Mouse (Mus musculus) erythroblast, embryonic 14.5 days (primary cell): ENCODE measurements around the gene Src. TPM values are rescaled to one million over a fixed set of nuclear protein-coding genes. Genes with fewer than 3 reads are reported as not detected.

Experiments
- H3K27me3 ChIP-seq: 2 replicates; pipeline ENCODE4 v1.6.1; 2012; ENCODE audit warnings: inconsistent platforms; ENCODE audit not compliant: control insufficient read depth
- H3K36me3 ChIP-seq: 2 replicates; pipeline ENCODE4 v1.6.1; 2012; ENCODE audit warnings: mild to moderate bottlenecking, inconsistent platforms; ENCODE audit not compliant: control insufficient read depth
- H3K4me1 ChIP-seq: 2 replicates; pipeline ENCODE4 v1.6.1; 2012; ENCODE audit warnings: inconsistent platforms; ENCODE audit not compliant: control insufficient read depth
- H3K4me3 ChIP-seq: replicated peaks from 2 replicates; pipeline ENCODE3; 2012; ENCODE audit warnings: moderate library complexity, mild to moderate bottlenecking, inconsistent platforms
- H3K9me3 ChIP-seq: 2 replicates; pipeline ENCODE4 v1.6.1; 2012; ENCODE audit warnings: low read length, inconsistent platforms, mixed read lengths; ENCODE audit not compliant: control insufficient read depth
- GATA1 ChIP-seq: IDR thresholded peaks from 2 replicates; pipeline ENCODE4 v1.6.1; 2012; ENCODE audit warnings: low read length, inconsistent platforms, mixed read lengths
- TAL1 ChIP-seq: IDR thresholded peaks from 3 replicates; pipeline ENCODE4 v1.6.1; 2012; ENCODE audit warnings: low read length, inconsistent platforms, mixed read lengths
- polyA plus RNA-seq: library from polyadenylated mRNA; stranded (reverse); fragments of >175 nt; gene quantifications from 2 replicates; pipeline ENCODE4 v1.2.3, GENCODE M21; 2012

Gene Src
- polyA plus RNA-seq, 1 experiment: 0.08 TPM

- H3K4me1 ChIP-seq: no peaks in the 10 kb centered on the region; the same call in 1 of the 2 replicates
- TF ChIP-seq GATA1: no peak
- TF ChIP-seq TAL1: no peak
- no peak overlapping the region for H3K4me3 ChIP-seq
- no peaks in the 10 kb centered on the region for H3K27me3 ChIP-seq
- no peaks in the 10 kb centered on the region for H3K9me3 ChIP-seq
- no peaks in the 10 kb centered on the region; the same call in 1 of the 2 replicates for H3K36me3 ChIP-seq
Observed at GRCm38 (mm10) chr2:157463887-157464745, 45.9 kb downstream of the Src start.

GRCm38 (mm10) chr2:157464746-157465126, 46.5 kb downstream of the Src start:
- Histone ChIP-seq H3K4me3 (no peak overlapping the region), H3K36me3 (no peaks in the 10 kb centered on the region; the same call in 1 of the 2 replicates), H3K27me3 (no peaks in the 10 kb centered on the region), H3K9me3 (no peaks in the 10 kb centered on the region), H3K4me1 (no peaks in the 10 kb centered on the region; the same call in 1 of the 2 replicates)
- TF ChIP-seq GATA1 (no peak), TAL1 (no peak)

- Histone ChIP-seq H3K4me3 (no peak overlapping the region), H3K4me1 (no peaks in the 10 kb centered on the region; the same call in 1 of the 2 replicates), H3K36me3 (no peaks in the 10 kb centered on the region; the same call in 1 of the 2 replicates), H3K27me3 (no peaks in the 10 kb centered on the region), H3K9me3 (no peaks in the 10 kb centered on the region)
- TF ChIP-seq TAL1 (no peak), GATA1 (no peak)
Observed at GRCm38 (mm10) chr2:157466836-157467235, 48.6 kb downstream of the Src start.

- Histone ChIP-seq H3K36me3 (no peaks in the 10 kb centered on the region; the same call in 1 of the 2 replicates), H3K4me3 (no peak overlapping the region), H3K4me1 (no peaks in the 10 kb centered on the region), H3K9me3 (no peaks in the 10 kb centered on the region), H3K27me3 (no peaks in the 10 kb centered on the region)
- TF ChIP-seq GATA1 (no peak), TAL1 (no peak)
Observed at GRCm38 (mm10) chr2:157468130-157468796, 50.0 kb downstream of the Src start.

- H3K36me3 ChIP-seq: no peaks in the 10 kb centered on the region; the same call in 1 of the 2 replicates
- H3K4me3 ChIP-seq: no peak overlapping the region
- TF ChIP-seq GATA1 (no peak), TAL1 (no peak)
- no peaks in the 10 kb centered on the region for H3K4me1 ChIP-seq
- H3K27me3 ChIP-seq: no peaks in the 10 kb centered on the region
- no peaks in the 10 kb centered on the region for H3K9me3 ChIP-seq
Observed at GRCm38 (mm10) chr2:157471292-157471691, 53.0 kb downstream of the Src start.

GRCm38 (mm10) chr2:157471737-157472136, 53.5 kb downstream of the Src start:
- Histone ChIP-seq H3K4me3 (no peak overlapping the region), H3K36me3 (no peaks in the 10 kb centered on the region; the same call in 1 of the 2 replicates), H3K4me1 (no peaks in the 10 kb centered on the region), H3K27me3 (no peaks in the 10 kb centered on the region), H3K9me3 (no peaks in the 10 kb centered on the region)
- no peak for TF ChIP-seq TAL1
- TF ChIP-seq GATA1: no peak

GRCm38 (mm10) chr2:157472469-157472868, 54.2 kb downstream of the Src start:
- Histone ChIP-seq H3K4me3 (no peak overlapping the region), H3K4me1 (no peaks in the 10 kb centered on the region), H3K27me3 (no peaks in the 10 kb centered on the region), H3K9me3 (no peaks in the 10 kb centered on the region), H3K36me3 (no peaks in the 10 kb centered on the region; the same call in 1 of the 2 replicates)
- TF ChIP-seq GATA1 (no peak), TAL1 (no peak)

GRCm38 (mm10) chr2:157474269-157474729, 56.1 kb downstream of the Src start:
- no peaks in the 10 kb centered on the region for H3K4me1 ChIP-seq

More at GRCm38 (mm10) chr2:157474269-157474729, 56.1 kb downstream of the Src start:
- Histone ChIP-seq H3K36me3 (no peaks in the 10 kb centered on the region; the same call in 1 of the 2 replicates), H3K4me3 (no peak overlapping the region), H3K9me3 (no peaks in the 10 kb centered on the region), H3K27me3 (no peaks in the 10 kb centered on the region)
- TF ChIP-seq GATA1: no peak
